Mouse (Mus musculus) thymus, adult 2 months (tissue): ENCODE results near the gene Olfr648.

Source experiments
- CTCF ChIP-seq: fragments of 200-500 bp; IDR thresholded peaks from 2 replicates; pipeline ENCODE4 v1.5.1; 2012; ENCODE audit warnings: mild to moderate bottlenecking, control low read depth, low read length, moderate library complexity, borderline replicate concordance; ENCODE audit not compliant: control insufficient read depth, poor library complexity, insufficient read depth; ENCODE audit errors: extremely low read depth
- POLR2A ChIP-seq: fragments of 200-500 bp; IDR thresholded peaks from 2 replicates; pipeline ENCODE4 v1.6.1; 2012; ENCODE audit warnings: mild to moderate bottlenecking, low read length, control low read depth, moderate library complexity; ENCODE audit not compliant: control insufficient read depth, poor library complexity, insufficient read depth; ENCODE audit errors: extremely low read depth

DNA sequence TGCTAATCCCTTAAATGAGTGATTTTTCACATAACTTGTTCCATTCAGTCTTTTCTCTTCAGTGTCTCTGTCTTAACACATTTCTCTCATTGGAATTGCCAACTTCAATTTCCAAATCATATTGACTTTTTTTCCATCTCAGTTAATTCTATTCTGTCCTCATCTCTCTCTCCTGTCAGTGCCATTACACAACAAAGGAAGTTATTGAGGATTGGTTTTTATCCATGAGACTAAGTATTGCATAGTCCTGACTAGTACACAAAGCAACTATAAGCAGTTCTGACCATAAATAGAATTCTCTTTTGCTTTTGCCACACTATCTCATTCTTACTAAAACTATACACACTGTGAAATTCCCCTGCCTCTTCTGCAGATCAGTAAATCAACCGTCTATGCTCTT lies 4.1 kb downstream of the Olfr648 start:
- no peak for TF ChIP-seq CTCF
- no peak for TF ChIP-seq POLR2A
